Mouse (Mus musculus) testis, adult 2 months (tissue): ENCODE results near the gene Mid1.

Experiments used
- CTCF ChIP-seq: fragments of 200-500 bp; IDR thresholded peaks from 2 replicates; pipeline ENCODE4 v1.5.1; 2012; ENCODE audit warnings: low read depth, mild to moderate bottlenecking, inconsistent platforms, low read length, moderate library complexity; ENCODE audit not compliant: control insufficient read depth, insufficient read depth, insufficient replicate concordance
- POLR2A ChIP-seq: fragments of 200-500 bp; IDR thresholded peaks from 2 replicates; pipeline ENCODE4 v1.6.1; 2012; ENCODE audit warnings: low read depth, mild to moderate bottlenecking, inconsistent platforms, low read length, moderate library complexity; ENCODE audit not compliant: control insufficient read depth

GRCm38 (mm10) chrX:169813673-169814072 lies 128.7 kb downstream of the Mid1 start:
- TF ChIP-seq POLR2A (no peak), CTCF (no peak)
